Mouse (Mus musculus): Measurements from ENCODE around the gene Nfic. TPM values are rescaled to one million over a fixed set of nuclear protein-coding genes. Genes with fewer than 3 reads are reported as not detected.
A peak's percentile ranks its signal among the peaks of the same experiment; 100 is the strongest.

Gene Nfic
- polyA plus RNA-seq, 1 experiment: 6.1 TPM

GRCm38 (mm10) chr10:81432868-81433262 lies 22.6 kb downstream of the Nfic start:
- TF ChIP-seq POLR2A (IDR thresholded peaks at IDR 0.05; ENCODE audit: insufficient read depth, low read length) (no peak), EP300 (IDR thresholded peaks at IDR 0.05; ENCODE audit: insufficient read depth, low read depth, low read length) (no peak), CTCF (IDR thresholded peaks at IDR 0.05; ENCODE audit: low read depth, low read length) (no peak)
- Histone ChIP-seq H3K9me3 (replicated peaks; ENCODE audit: control insufficient read depth, insufficient read depth, low read length, poor library complexity, severe bottlenecking) (no peaks in the 10 kb centered on the region), H3K36me3 (ENCODE audit: control insufficient read depth, insufficient read depth, low read length, poor library complexity, severe bottlenecking) (no peaks in the 10 kb centered on the region), H3K4me1 (ENCODE audit: control insufficient read depth, insufficient read depth, low read length) (peaks cover 4% of the 10 kb centered on the region), H3K4me3 (ENCODE audit: low read depth, low read length) (no peak overlapping the region), H3K9ac (ENCODE audit: low read depth, poor library complexity, severe bottlenecking) (no peak overlapping the region), H3K27ac (ENCODE audit: insufficient read depth, low read length) (no peak overlapping the region), H3K27me3 (ENCODE audit: control insufficient read depth, insufficient read depth, low read length, poor library complexity, severe bottlenecking) (no peaks in the 10 kb centered on the region)

GRCm38 (mm10) chr10:81432169-81432867 lies 23.1 kb downstream of the Nfic start:
- no peak for TF ChIP-seq POLR2A (IDR thresholded peaks at IDR 0.05; ENCODE audit: insufficient read depth, low read length)
- no peak for TF ChIP-seq EP300 (IDR thresholded peaks at IDR 0.05; ENCODE audit: insufficient read depth, low read depth, low read length)
- TF ChIP-seq CTCF (IDR thresholded peaks at IDR 0.05; ENCODE audit: low read depth, low read length): no peak
- H3K36me3 ChIP-seq (ENCODE audit: control insufficient read depth, insufficient read depth, low read length, poor library complexity, severe bottlenecking): no peaks in the 10 kb centered on the region
- no peak overlapping the region for H3K9ac ChIP-seq (ENCODE audit: low read depth, poor library complexity, severe bottlenecking)
- H3K4me3 ChIP-seq (ENCODE audit: low read depth, low read length): no peak overlapping the region
- peaks cover 4% of the 10 kb centered on the region for H3K4me1 ChIP-seq (ENCODE audit: control insufficient read depth, insufficient read depth, low read length)
- no peaks in the 10 kb centered on the region for H3K9me3 ChIP-seq (replicated peaks; ENCODE audit: control insufficient read depth, insufficient read depth, low read length, poor library complexity, severe bottlenecking)
- H3K27me3 ChIP-seq (ENCODE audit: control insufficient read depth, insufficient read depth, low read length, poor library complexity, severe bottlenecking): no peaks in the 10 kb centered on the region
- no peak overlapping the region for H3K27ac ChIP-seq (ENCODE audit: insufficient read depth, low read length)

DNA sequence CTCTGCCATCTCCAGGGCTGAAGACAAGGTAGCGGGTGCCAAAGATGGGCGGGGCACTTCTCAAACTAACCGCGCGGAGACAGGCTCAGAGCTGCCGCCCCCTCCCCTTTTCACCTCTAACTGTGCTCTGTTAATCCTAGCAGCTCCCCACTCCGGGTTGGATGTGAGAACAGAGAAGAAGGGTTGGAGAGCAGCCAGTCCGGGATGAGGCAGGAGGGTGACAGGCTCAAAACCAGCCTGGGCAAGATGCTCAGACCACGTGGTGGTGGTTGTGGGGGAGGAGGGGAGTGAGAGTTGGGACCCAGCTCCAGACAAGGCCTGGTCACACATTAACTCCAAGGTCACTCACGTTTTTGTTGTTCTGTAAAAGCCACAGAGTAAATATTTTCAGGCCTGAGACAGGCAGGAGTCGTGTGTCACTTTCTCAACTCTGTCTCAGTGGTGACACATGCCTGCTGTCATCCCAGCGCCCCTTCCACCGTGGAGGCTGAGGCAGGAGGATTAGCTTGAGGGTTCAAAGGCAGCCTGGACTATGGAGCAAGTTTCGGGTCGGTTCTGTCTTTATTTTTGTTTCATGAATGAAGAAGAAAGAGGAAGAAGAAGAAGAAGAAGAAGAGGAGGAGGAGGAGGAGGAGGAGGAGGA lies 23.8 kb downstream of the Nfic start:
- Histone ChIP-seq H3K9ac (ENCODE audit: low read depth, poor library complexity, severe bottlenecking) (peak overlapping the region; percentile 80), H3K9me3 (replicated peaks; ENCODE audit: control insufficient read depth, insufficient read depth, low read length, poor library complexity, severe bottlenecking) (no peaks in the 10 kb centered on the region), H3K27ac (ENCODE audit: insufficient read depth, low read length) (no peak overlapping the region), H3K4me1 (ENCODE audit: control insufficient read depth, insufficient read depth, low read length) (peaks cover 4% of the 10 kb centered on the region), H3K4me3 (ENCODE audit: low read depth, low read length) (peak overlapping the region; percentile 79), H3K36me3 (ENCODE audit: control insufficient read depth, insufficient read depth, low read length, poor library complexity, severe bottlenecking) (no peaks in the 10 kb centered on the region), H3K27me3 (ENCODE audit: control insufficient read depth, insufficient read depth, low read length, poor library complexity, severe bottlenecking) (no peaks in the 10 kb centered on the region)
- no peak for TF ChIP-seq CTCF (IDR thresholded peaks at IDR 0.05; ENCODE audit: low read depth, low read length)
- TF ChIP-seq EP300 (IDR thresholded peaks at IDR 0.05; ENCODE audit: insufficient read depth, low read depth, low read length): no peak
- TF ChIP-seq POLR2A (IDR thresholded peaks at IDR 0.05; ENCODE audit: insufficient read depth, low read length): no peak

DNA sequence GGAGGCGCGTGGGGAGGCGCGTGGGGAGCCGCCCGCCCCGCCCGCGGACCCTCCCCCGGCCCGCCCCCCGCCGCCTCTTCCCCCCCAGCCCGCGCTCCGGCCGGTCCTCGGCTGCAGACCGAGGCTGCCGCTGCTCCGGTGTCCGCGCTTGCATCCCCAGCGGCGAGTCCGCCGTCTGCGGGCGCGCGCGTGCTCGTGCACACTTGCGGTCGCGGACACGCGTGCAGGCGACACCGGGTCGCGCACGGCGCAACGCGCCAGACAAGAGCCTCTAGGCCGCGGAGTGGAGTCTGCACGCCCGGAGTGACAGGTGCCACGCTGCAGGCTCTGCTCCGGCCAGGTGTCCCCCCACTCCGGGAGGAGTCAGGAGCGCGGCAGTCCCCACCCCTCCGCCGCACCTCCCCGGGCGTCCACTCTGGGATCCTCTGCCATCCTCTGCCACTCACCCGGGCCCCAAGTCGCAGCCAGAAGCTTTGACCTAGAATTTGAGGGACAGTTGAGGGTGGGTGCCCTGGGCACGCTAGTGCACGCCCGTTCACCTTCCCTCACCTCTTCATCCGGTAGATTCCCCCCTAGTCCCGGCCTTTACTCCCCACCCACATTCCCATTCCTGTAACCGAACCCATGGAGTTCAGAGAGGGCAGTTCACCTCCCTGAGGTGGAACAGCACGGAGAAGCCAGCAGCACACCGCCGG lies 24.5 kb downstream of the Nfic start:
- Histone ChIP-seq H3K27me3 (ENCODE audit: control insufficient read depth, insufficient read depth, low read length, poor library complexity, severe bottlenecking) (no peaks in the 10 kb centered on the region), H3K36me3 (ENCODE audit: control insufficient read depth, insufficient read depth, low read length, poor library complexity, severe bottlenecking) (no peaks in the 10 kb centered on the region), H3K27ac (ENCODE audit: insufficient read depth, low read length) (no peak overlapping the region), H3K9ac (ENCODE audit: low read depth, poor library complexity, severe bottlenecking) (peak overlapping the region; percentile 80), H3K9me3 (replicated peaks; ENCODE audit: control insufficient read depth, insufficient read depth, low read length, poor library complexity, severe bottlenecking) (no peaks in the 10 kb centered on the region), H3K4me3 (ENCODE audit: low read depth, low read length) (peak overlapping the region; percentile 79), H3K4me1 (ENCODE audit: control insufficient read depth, insufficient read depth, low read length) (peaks cover 4% of the 10 kb centered on the region)
- no peak for TF ChIP-seq EP300 (IDR thresholded peaks at IDR 0.05; ENCODE audit: insufficient read depth, low read depth, low read length)
- no peak for TF ChIP-seq POLR2A (IDR thresholded peaks at IDR 0.05; ENCODE audit: insufficient read depth, low read length)
- TF ChIP-seq CTCF (IDR thresholded peaks at IDR 0.05; ENCODE audit: low read depth, low read length): no peak

DNA sequence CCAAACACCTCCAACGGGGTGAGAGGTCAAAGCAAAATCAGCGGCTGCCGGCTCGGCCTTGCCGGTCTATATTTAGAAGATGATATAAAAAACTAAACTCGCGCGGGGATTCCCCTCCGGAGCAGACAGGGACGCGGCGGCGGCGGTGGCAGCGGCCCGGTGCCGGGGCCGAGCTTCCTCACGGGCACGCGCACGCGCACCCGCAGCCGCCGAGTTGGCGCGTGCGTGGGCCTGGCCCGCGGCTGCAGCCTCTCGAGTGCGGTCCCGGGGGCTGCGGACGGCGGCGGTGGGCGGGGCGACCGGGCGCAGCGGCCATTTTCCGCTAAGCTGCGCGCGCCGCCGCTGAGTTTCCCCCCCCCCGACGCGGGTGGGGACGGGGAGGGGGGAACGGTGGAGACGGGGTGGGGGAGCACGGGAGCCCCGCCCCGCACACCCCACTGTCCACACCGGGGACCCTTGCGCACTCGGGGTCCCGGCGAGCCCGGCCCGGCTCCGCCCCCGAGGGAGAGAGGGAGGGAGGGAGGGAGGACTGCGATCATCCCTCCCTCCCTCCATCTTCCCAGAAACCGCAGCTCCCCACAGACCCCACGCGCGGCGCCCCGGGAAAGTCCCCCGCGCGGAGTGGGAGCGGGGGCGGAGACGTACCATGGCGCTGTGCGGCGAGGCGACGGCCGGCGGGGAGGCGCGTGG lies 25.1 kb downstream of the Nfic start:
- Histone ChIP-seq H3K4me3 (ENCODE audit: low read depth, low read length) (peak overlapping the region; percentile 79), H3K4me1 (ENCODE audit: control insufficient read depth, insufficient read depth, low read length) (peaks cover 4% of the 10 kb centered on the region), H3K27ac (ENCODE audit: insufficient read depth, low read length) (no peak overlapping the region), H3K36me3 (ENCODE audit: control insufficient read depth, insufficient read depth, low read length, poor library complexity, severe bottlenecking) (no peaks in the 10 kb centered on the region), H3K27me3 (ENCODE audit: control insufficient read depth, insufficient read depth, low read length, poor library complexity, severe bottlenecking) (no peaks in the 10 kb centered on the region), H3K9ac (ENCODE audit: low read depth, poor library complexity, severe bottlenecking) (peak overlapping the region; percentile 80), H3K9me3 (replicated peaks; ENCODE audit: control insufficient read depth, insufficient read depth, low read length, poor library complexity, severe bottlenecking) (no peaks in the 10 kb centered on the region)
- TF ChIP-seq CTCF (IDR thresholded peaks at IDR 0.05; ENCODE audit: low read depth, low read length) (no peak), EP300 (IDR thresholded peaks at IDR 0.05; ENCODE audit: insufficient read depth, low read depth, low read length) (no peak), POLR2A (IDR thresholded peaks at IDR 0.05; ENCODE audit: insufficient read depth, low read length) (no peak)

Measured in ES-Bruce4 (cell line).